Mouse (Mus musculus) neural tube, embryonic 13.5 days (tissue): ENCODE data around the gene Asic5. TPM values are rescaled to one million over a fixed set of nuclear protein-coding genes. Genes with fewer than 3 reads are reported as not detected.

ENCODE experiments used
- ATAC-seq: fragments of 200-750 bp; cut with Nextera tagmentation; 2 replicates; pipeline ENCODE4 v1.8.0; 2017; ENCODE audit warnings: low read depth, mild to moderate bottlenecking, moderate TSS enrichment, moderate library complexity
- H3K27ac ChIP-seq: fragments of 300-500 bp; sonication (generic); replicated peaks from 2 replicates; pipeline ENCODE4 v1.5.1; 2015; ENCODE audit warnings: moderate library complexity, mild to moderate bottlenecking, inconsistent platforms
- H3K27me3 ChIP-seq: fragments of 300-500 bp; sonication (generic); 2 replicates; pipeline ENCODE4 v1.6.1; 2015; ENCODE audit warnings: mild to moderate bottlenecking, inconsistent platforms
- H3K36me3 ChIP-seq: fragments of 300-500 bp; sonication (generic); 2 replicates; pipeline ENCODE4 v1.6.1; 2015; ENCODE audit warnings: mild to moderate bottlenecking, inconsistent platforms
- H3K4me1 ChIP-seq: fragments of 300-500 bp; sonication (generic); replicated peaks from 2 replicates; pipeline ENCODE4 v1.6.1; 2015; ENCODE audit warnings: inconsistent platforms
- H3K4me2 ChIP-seq: fragments of 300-500 bp; sonication (generic); 2 replicates; pipeline ENCODE4 v1.6.1; 2015; ENCODE audit warnings: inconsistent platforms, mild to moderate bottlenecking, moderate library complexity
- H3K4me3 ChIP-seq: fragments of 300-500 bp; sonication (generic); 2 replicates; pipeline ENCODE4 v1.5.1; 2015; ENCODE audit warnings: mild to moderate bottlenecking, inconsistent platforms
- H3K9ac ChIP-seq: fragments of 300-500 bp; sonication (generic); 2 replicates; pipeline ENCODE4 v1.6.1; 2015; ENCODE audit warnings: moderate library complexity, mild to moderate bottlenecking, inconsistent platforms
- H3K9me3 ChIP-seq: fragments of 300-500 bp; sonication (generic); 2 replicates; pipeline ENCODE4 v1.6.1; 2016; ENCODE audit warnings: inconsistent platforms
- WGBS: fragments of 180-500 bp; shearing (Covaris S2); methylation state at CpG from one replicate; pipeline ENCODE4 v1.1.7; 2015; 5-methylcytosine and 5-hydroxymethylcytosine counted together
- polyA plus RNA-seq: library from polyadenylated mRNA; unstranded; fragments of >200 nt; fragmentation: Nextera tagmentation; extraction: Ambion mirVana; gene quantifications from 2 replicates; pipeline ENCODE4 v1.2.1, GENCODE M21; 2015

Asic5 gene
- polyA plus RNA-seq, 1 experiment from 2014 or later, result not detected

DNA sequence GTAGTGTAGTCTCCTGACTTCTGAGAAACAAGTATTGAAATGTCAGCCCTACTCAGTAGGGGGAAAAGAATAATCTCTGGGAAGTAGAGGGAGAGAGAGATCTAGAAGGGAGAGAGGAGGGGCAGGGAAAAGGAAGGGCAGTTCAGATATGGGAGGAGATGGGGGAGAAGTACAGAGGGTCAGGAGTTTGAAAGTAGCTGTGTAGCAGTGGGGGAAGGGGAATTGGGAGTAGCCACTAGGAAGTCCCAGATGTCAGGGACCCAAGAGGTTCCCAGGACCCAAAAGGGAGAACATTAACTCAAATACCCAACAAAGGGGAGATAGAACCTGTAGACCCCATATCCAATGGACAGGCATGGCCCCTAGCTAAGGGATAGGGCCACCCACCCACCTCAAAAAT, 6.0 kb upstream of the Asic5 start, which contains the start of gene Tdo2:
Tdo2 (minus strand) TSS at position 101 of the 400 bp plus-strand sequence.
- Histone ChIP-seq H3K27ac (no peak within 1 kb of the TSS), H3K4me1 (no peaks in the 10 kb centered on the region), H3K9me3 (no peaks in the 10 kb centered on the region), H3K9ac (no peak within 1 kb of the TSS), H3K27me3 (no peaks in the 10 kb centered on the region), H3K36me3 (no peaks in the 10 kb centered on the region), H3K4me2 (no peak within 1 kb of the TSS), H3K4me3 (no peak within 1 kb of the TSS)
- no peak for ATAC-seq

- Histone ChIP-seq H3K9me3 (no peaks in the 10 kb centered on the region), H3K27me3 (no peaks in the 10 kb centered on the region), H3K36me3 (no peaks in the 10 kb centered on the region), H3K4me1 (no peaks in the 10 kb centered on the region), H3K4me3 (no peak overlapping the region), H3K4me2 (no peak overlapping the region), H3K27ac (no peak overlapping the region), H3K9ac (no peak overlapping the region)
- 94% methylated on average over 5 of the region's 5 CpGs for WGBS
- no peak for ATAC-seq
Measured at GRCm38 (mm10) chr3:81981576-81981975, 514 bp upstream of the Asic5 start.

GRCm38 (mm10) chr3:81983120-81983895, 1.2 kb downstream of the Asic5 start:
- no peak for ATAC-seq
- H3K9ac ChIP-seq, result no peak overlapping the region
- no peaks in the 10 kb centered on the region for H3K9me3 ChIP-seq
- no peak overlapping the region for H3K27ac ChIP-seq
- H3K4me3 ChIP-seq, result no peak overlapping the region
- H3K4me1 ChIP-seq, result no peaks in the 10 kb centered on the region
- no peaks in the 10 kb centered on the region for H3K36me3 ChIP-seq
- H3K27me3 ChIP-seq, result no peaks in the 10 kb centered on the region
- no peak overlapping the region for H3K4me2 ChIP-seq
- WGBS, result 88% methylated on average over 8 of the region's 8 CpGs

DNA sequence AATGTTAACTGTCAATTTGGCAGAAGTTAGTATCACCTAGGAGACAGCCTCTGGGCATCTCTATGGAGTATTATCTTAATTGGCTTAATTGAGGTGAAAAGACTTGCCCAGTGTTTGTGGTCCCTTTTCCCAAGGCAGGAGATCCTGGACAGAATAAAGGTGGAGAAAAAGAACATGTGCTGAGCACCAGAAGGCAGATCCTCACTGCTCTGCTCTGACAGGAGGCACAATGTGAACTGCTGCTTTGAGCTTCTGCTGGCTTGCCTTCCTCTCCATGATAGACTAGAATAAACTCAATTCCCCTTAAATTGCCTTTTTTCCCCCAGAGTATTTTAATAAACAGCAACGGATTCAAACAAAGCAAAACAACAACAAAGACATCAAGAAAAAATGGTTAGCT, 3.0 kb downstream of the Asic5 start:
- Histone ChIP-seq H3K9me3 (no peaks in the 10 kb centered on the region), H3K4me2 (no peak overlapping the region), H3K4me1 (no peaks in the 10 kb centered on the region), H3K27me3 (no peaks in the 10 kb centered on the region), H3K27ac (no peak overlapping the region), H3K36me3 (no peaks in the 10 kb centered on the region), H3K4me3 (no peak overlapping the region), H3K9ac (no peak overlapping the region)
- ATAC-seq, result no peak
- 72% methylated on average over 1 of the region's 1 CpGs for WGBS

DNA sequence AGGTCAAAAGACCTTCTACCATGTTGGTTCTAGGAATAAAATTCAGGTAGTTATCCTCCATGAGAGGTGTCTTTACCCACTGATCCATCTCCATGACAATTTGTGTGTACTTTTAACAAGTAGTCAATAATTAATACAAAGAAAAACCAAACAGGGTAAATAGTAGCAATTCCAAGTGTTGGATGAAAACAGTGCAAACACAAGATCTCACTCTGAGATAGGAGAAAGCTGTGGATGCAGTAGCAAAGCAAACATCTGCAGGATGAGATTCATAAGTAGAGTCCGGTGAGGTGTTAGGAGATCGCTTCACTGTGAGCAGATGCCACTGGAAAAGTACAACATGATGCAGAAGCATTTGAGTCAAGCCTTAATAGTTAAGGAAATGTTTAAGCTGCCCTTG, 4.0 kb downstream of the Asic5 start:
- Histone ChIP-seq H3K4me3 (no peak overlapping the region), H3K4me1 (no peaks in the 10 kb centered on the region), H3K9ac (no peak overlapping the region), H3K36me3 (no peaks in the 10 kb centered on the region), H3K9me3 (no peaks in the 10 kb centered on the region), H3K27me3 (no peaks in the 10 kb centered on the region), H3K27ac (no peak overlapping the region), H3K4me2 (no peak overlapping the region)
- ATAC-seq, result no peak
- WGBS, result 94% methylated on average over 2 of the region's 2 CpGs

GRCm38 (mm10) chr3:81987628-81988027, 5.5 kb downstream of the Asic5 start:
- Histone ChIP-seq H3K27ac (no peak overlapping the region), H3K4me2 (no peak overlapping the region), H3K9me3 (no peaks in the 10 kb centered on the region), H3K4me3 (no peak overlapping the region), H3K27me3 (no peaks in the 10 kb centered on the region), H3K4me1 (no peaks in the 10 kb centered on the region), H3K9ac (no peak overlapping the region), H3K36me3 (no peaks in the 10 kb centered on the region)
- ATAC-seq, result no peak
- 94% methylated on average over 3 of the region's 3 CpGs for WGBS

DNA sequence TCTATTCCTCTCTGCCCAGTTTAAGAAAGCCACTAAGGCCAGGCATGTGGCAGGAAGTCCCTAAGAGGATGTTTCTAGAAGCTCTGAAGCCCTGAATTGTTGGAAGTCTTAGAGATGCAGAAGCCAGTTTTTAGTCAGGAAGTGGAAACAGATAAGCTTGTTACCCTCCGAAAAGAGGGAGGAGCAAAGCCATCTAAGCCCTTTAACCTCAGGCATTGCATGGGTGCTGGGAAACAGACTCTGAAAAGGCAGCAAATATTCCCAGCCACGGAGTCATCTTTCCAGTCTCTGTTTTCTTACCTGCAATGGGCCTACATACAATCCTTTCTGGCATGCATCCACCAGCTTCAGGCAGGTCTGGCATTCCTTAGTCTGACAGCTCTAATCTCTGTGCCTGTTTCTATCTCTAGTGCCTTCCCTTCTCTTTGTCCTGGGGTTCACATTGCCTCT, 7.6 kb downstream of the Asic5 start:
- Histone ChIP-seq H3K36me3 (no peaks in the 10 kb centered on the region), H3K27ac (no peak overlapping the region), H3K4me3 (no peak overlapping the region), H3K4me2 (no peak overlapping the region), H3K27me3 (no peaks in the 10 kb centered on the region), H3K4me1 (no peaks in the 10 kb centered on the region), H3K9me3 (no peaks in the 10 kb centered on the region), H3K9ac (no peak overlapping the region)
- WGBS, result 50% methylated on average over 2 of the region's 2 CpGs
- no peak for ATAC-seq

DNA sequence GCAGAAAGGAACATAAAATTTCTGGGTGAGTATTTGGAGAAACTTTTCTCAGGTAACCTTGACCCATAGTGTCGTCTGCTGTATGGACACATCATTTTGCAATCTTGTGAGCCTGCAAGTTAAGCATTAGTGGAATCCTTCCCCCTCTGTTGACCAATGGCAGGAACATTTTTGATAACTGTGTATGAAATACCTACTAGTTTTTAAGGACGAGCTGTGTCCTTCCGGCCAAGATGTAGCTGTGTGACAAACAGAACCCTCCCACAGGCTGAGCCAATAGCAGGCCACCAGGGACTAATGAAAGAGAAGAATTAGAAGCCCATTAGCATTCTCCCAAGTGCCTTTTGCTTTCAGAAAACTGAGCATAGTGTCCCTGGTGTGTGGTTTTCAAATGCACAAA, 8.4 kb downstream of the Asic5 start:
- WGBS, result 55% methylated on average over 3 of the region's 3 CpGs
- Histone ChIP-seq H3K4me1 (no peaks in the 10 kb centered on the region), H3K4me2 (no peak overlapping the region), H3K9me3 (no peaks in the 10 kb centered on the region), H3K9ac (no peak overlapping the region), H3K36me3 (no peaks in the 10 kb centered on the region), H3K4me3 (no peak overlapping the region), H3K27me3 (no peaks in the 10 kb centered on the region), H3K27ac (no peak overlapping the region)
- ATAC-seq, result no peak

DNA sequence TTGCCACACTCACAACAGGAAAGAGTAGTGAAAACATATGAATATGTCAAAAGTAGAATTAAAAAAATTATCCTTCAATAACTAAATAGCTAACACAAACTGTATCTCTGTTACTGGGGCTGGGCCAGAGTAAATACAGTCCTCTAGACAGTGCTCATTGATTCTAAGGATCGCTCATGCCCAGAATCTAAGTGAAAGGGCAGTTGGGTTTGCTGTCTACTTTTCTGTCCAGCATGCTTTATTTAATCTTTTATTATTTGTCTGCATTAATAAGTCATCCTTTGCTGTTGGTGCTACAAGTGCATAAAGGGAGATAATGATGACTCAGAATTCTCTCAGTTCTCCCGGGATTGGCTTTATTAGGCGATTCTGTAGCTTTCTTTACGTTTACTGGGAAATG, 13.3 kb downstream of the Asic5 start:
- no peaks in the 10 kb centered on the region for H3K36me3 ChIP-seq
- H3K4me3 ChIP-seq, result no peak overlapping the region
- H3K27ac ChIP-seq, result no peak overlapping the region
- ATAC-seq, result no peak
- no peak overlapping the region for H3K9ac ChIP-seq
- no peak overlapping the region for H3K4me2 ChIP-seq
- no peaks in the 10 kb centered on the region for H3K4me1 ChIP-seq
- no peaks in the 10 kb centered on the region for H3K9me3 ChIP-seq
- no peaks in the 10 kb centered on the region for H3K27me3 ChIP-seq
- WGBS, result 43% methylated on average over 4 of the region's 4 CpGs

DNA sequence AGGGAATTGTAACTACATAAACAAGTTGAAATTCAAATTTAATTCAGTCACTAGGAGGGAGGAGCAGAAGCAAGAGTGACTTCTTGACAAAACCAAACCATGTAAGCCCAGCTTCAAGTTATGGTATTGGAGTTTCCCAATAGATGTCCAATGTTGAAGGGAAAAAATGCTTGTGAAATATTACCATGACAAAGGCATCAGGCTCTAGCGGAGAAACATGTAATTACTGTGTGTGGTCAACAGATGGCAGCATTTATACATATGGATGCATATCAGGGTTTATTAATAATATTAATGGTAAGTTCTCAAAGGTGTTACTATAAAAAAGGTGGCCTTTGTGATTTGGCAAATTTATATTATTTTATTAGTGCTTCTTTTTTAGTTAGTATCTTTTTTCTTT, 13.9 kb downstream of the Asic5 start:
- Histone ChIP-seq H3K4me3 (no peak overlapping the region), H3K4me1 (no peaks in the 10 kb centered on the region), H3K4me2 (no peak overlapping the region), H3K9ac (no peak overlapping the region), H3K27me3 (no peaks in the 10 kb centered on the region), H3K9me3 (no peaks in the 10 kb centered on the region), H3K36me3 (no peaks in the 10 kb centered on the region), H3K27ac (no peak overlapping the region)
- WGBS, result 0% methylated on average over 1 of the region's 1 CpGs
- ATAC-seq, result no peak

- H3K36me3 ChIP-seq, result no peaks in the 10 kb centered on the region
- H3K4me3 ChIP-seq, result no peak overlapping the region
- no peaks in the 10 kb centered on the region for H3K27me3 ChIP-seq
- H3K4me1 ChIP-seq, result no peaks in the 10 kb centered on the region
- no peaks in the 10 kb centered on the region for H3K9me3 ChIP-seq
- no peak overlapping the region for H3K27ac ChIP-seq
- no peak overlapping the region for H3K4me2 ChIP-seq
- no peak overlapping the region for H3K9ac ChIP-seq
- 84% methylated on average over 1 of the region's 1 CpGs for WGBS
- no peak for ATAC-seq
Measured at GRCm38 (mm10) chr3:82007002-82007401, 24.9 kb downstream of the Asic5 start.

GRCm38 (mm10) chr3:82014148-82014703, 32.1 kb downstream of the Asic5 start:
- no peaks in the 10 kb centered on the region for H3K9me3 ChIP-seq
- no peak overlapping the region for H3K9ac ChIP-seq
- no peaks in the 10 kb centered on the region for H3K4me1 ChIP-seq
- 42% methylated on average over 7 of the region's 7 CpGs for WGBS
- H3K4me3 ChIP-seq, result no peak overlapping the region
- H3K36me3 ChIP-seq, result no peaks in the 10 kb centered on the region
- no peak for ATAC-seq
- H3K27ac ChIP-seq, result no peak overlapping the region
- no peaks in the 10 kb centered on the region for H3K27me3 ChIP-seq
- H3K4me2 ChIP-seq, result no peak overlapping the region

GRCm38 (mm10) chr3:82022421-82022920, 40.4 kb downstream of the Asic5 start:
- no peak overlapping the region for H3K9ac ChIP-seq
- ATAC-seq, result no peak
- H3K36me3 ChIP-seq, result no peaks in the 10 kb centered on the region
- WGBS, result 91% methylated on average over 8 of the region's 8 CpGs
- H3K4me2 ChIP-seq, result no peak overlapping the region
- H3K27me3 ChIP-seq, result no peaks in the 10 kb centered on the region
- no peaks in the 10 kb centered on the region for H3K4me1 ChIP-seq
- H3K4me3 ChIP-seq, result no peak overlapping the region
- no peaks in the 10 kb centered on the region for H3K9me3 ChIP-seq
- no peak overlapping the region for H3K27ac ChIP-seq
